Mouse (Mus musculus) midbrain, embryonic 16.5 days (tissue): ENCODE measurements around the gene Atp7b. TPM values are rescaled to one million over a fixed set of nuclear protein-coding genes. Genes with fewer than 3 reads are reported as not detected.

Experiments
- ATAC-seq: fragments of 200-750 bp; cut with Nextera tagmentation; 2 replicates; pipeline ENCODE4 v1.8.0; 2017; ENCODE audit warnings: moderate TSS enrichment
- H3K27ac ChIP-seq: fragments of 300-500 bp; sonication (generic); 2 replicates; pipeline ENCODE4 v1.5.1; 2014; ENCODE audit warnings: mild to moderate bottlenecking, low read length, mixed read lengths
- H3K27me3 ChIP-seq: fragments of 300-500 bp; sonication (generic); 2 replicates; pipeline ENCODE4 v1.6.1; 2014; ENCODE audit warnings: low read depth, low read length, mixed read lengths; ENCODE audit not compliant: control insufficient read depth, insufficient read depth
- H3K36me3 ChIP-seq: fragments of 300-500 bp; sonication (generic); 2 replicates; pipeline ENCODE4 v1.6.1; 2014; ENCODE audit warnings: mild to moderate bottlenecking, low read length, moderate library complexity, mixed read lengths; ENCODE audit not compliant: control insufficient read depth, insufficient read depth
- H3K4me1 ChIP-seq: fragments of 300-500 bp; sonication (generic); 2 replicates; pipeline ENCODE4 v1.6.1; 2014; ENCODE audit warnings: mild to moderate bottlenecking, low read length, mixed read lengths; ENCODE audit not compliant: control insufficient read depth, insufficient read depth
- H3K4me2 ChIP-seq: fragments of 300-500 bp; sonication (generic); 2 replicates; pipeline ENCODE4 v1.6.1; 2014; ENCODE audit warnings: mild to moderate bottlenecking, low read length, mixed read lengths
- H3K4me3 ChIP-seq: fragments of 300-500 bp; sonication (generic); 2 replicates; pipeline ENCODE4 v1.5.1; 2014; ENCODE audit warnings: low read depth, mild to moderate bottlenecking, low read length, moderate library complexity, mixed read lengths
- H3K9ac ChIP-seq: fragments of 300-500 bp; sonication (generic); 2 replicates; pipeline ENCODE4 v1.6.1; 2014; ENCODE audit warnings: low read depth, low read length, mixed read lengths
- H3K9me3 ChIP-seq: fragments of 300-500 bp; sonication (generic); replicated peaks from 2 replicates; pipeline ENCODE4 v1.6.1; 2014; ENCODE audit warnings: mild to moderate bottlenecking, low read length, mixed read lengths; ENCODE audit not compliant: control insufficient read depth, poor library complexity, severe bottlenecking
- WGBS: fragments of 180-500 bp; shearing (Covaris S2); extraction: QIAGEN DNeasy Blood & Tissue Kit; methylation state at CpG from one replicate; pipeline ENCODE4 v1.1.7; 2014; 5-methylcytosine and 5-hydroxymethylcytosine counted together
- polyA plus RNA-seq: library from polyadenylated mRNA; unstranded; fragments of >200 nt; fragmentation: Nextera tagmentation; extraction: Ambion mirVana; gene quantifications from 2 replicates; pipeline ENCODE4 v1.2.1, GENCODE M21; 2015

Atp7b gene
- polyA plus RNA-seq, 1 experiment from 2014 or later: 1.5 TPM

GRCm38 (mm10) chr8:22058368-22058767 lies 1.7 kb downstream of the Atp7b start:
- no peak overlapping the region for H3K4me3 ChIP-seq
- no peak for ATAC-seq
- H3K27me3 ChIP-seq: 0 out of 2 replicates have a peak, but pooled peaks cover 2% of the 10 kb centered on the region
- H3K36me3 ChIP-seq: no peaks in the 10 kb centered on the region
- H3K4me1 ChIP-seq: peaks cover 7% of the 10 kb centered on the region
- no peak overlapping the region for H3K27ac ChIP-seq
- H3K9ac ChIP-seq: no peak overlapping the region
- H3K4me2 ChIP-seq: no peak overlapping the region
- no peaks in the 10 kb centered on the region for H3K9me3 ChIP-seq
- WGBS: 83% methylated on average over 9 of the region's 9 CpGs

DNA sequence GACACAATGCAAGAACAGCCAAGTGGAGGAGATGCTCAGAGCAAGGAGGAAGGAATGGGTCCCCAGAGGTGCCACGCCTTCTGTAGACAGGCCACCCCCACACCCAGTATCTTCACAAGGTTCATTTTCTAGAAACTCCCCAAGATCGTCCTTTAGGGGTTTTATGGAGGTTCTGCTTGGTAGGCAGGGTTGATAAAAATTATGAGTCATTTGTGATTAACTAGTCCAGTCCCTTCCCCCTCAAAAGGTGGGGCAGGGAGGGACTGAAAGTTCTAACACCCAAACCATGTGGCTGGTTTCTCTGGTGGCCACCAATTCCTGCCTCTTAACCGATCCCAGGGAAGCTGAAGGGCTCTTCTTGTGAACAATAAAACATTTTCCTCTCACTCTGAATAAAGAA lies 3.3 kb downstream of the Atp7b start:
- Histone ChIP-seq H3K27me3 (0 out of 2 replicates have a peak, but pooled peaks cover 2% of the 10 kb centered on the region), H3K9me3 (no peaks in the 10 kb centered on the region), H3K27ac (no peak overlapping the region), H3K9ac (no peak overlapping the region), H3K4me3 (no peak overlapping the region), H3K4me1 (peaks cover 7% of the 10 kb centered on the region), H3K36me3 (no peaks in the 10 kb centered on the region), H3K4me2 (no peak overlapping the region)
- no peak for ATAC-seq
- 78% methylated on average over 3 of the region's 3 CpGs for WGBS

DNA sequence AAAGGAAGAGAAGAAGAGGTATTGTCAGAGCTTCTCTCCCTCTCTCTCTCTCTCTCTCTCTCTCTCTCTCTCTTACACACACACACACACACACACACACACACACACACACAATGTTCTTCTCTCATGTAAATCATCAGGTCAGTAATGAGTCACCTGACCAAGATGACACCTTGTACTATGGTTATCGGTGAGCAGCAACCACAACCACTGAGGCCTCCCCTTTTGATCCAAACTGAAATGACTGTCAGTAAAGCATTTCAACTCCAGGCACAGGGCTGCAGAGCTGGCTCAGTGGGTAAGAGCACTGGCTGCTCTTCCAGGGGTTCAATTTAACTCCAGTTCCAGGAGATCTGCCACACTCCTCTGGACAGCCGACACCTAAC lies 4.6 kb downstream of the Atp7b start:
- WGBS: 94% methylated on average over 2 of the region's 2 CpGs
- 0 out of 2 replicates have a peak, but pooled peaks cover 2% of the 10 kb centered on the region for H3K27me3 ChIP-seq
- no peak for ATAC-seq
- H3K36me3 ChIP-seq: no peaks in the 10 kb centered on the region
- H3K4me2 ChIP-seq: no peak overlapping the region
- no peaks in the 10 kb centered on the region for H3K9me3 ChIP-seq
- H3K9ac ChIP-seq: no peak overlapping the region
- no peak overlapping the region for H3K27ac ChIP-seq
- no peak overlapping the region for H3K4me3 ChIP-seq
- H3K4me1 ChIP-seq: peaks cover 3% of the 10 kb centered on the region; the same call in 1 of the 2 replicates

- no peaks in the 10 kb centered on the region for H3K9me3 ChIP-seq
- 93% methylated on average over 12 of the region's 12 CpGs for WGBS
- no peak overlapping the region for H3K27ac ChIP-seq
- H3K27me3 ChIP-seq: 0 out of 2 replicates have a peak, but pooled peaks cover 2% of the 10 kb centered on the region
- H3K4me3 ChIP-seq: no peak overlapping the region
- no peak overlapping the region for H3K9ac ChIP-seq
- H3K4me2 ChIP-seq: no peak overlapping the region
- ATAC-seq: no peak
- H3K36me3 ChIP-seq: no peaks in the 10 kb centered on the region
- H3K4me1 ChIP-seq: peaks cover 3% of the 10 kb centered on the region; the same call in 1 of the 2 replicates
Measured at GRCm38 (mm10) chr8:22054674-22055491, 5.2 kb downstream of the Atp7b start.

GRCm38 (mm10) chr8:22047699-22048464 lies 12.2 kb downstream of the Atp7b start:
- Histone ChIP-seq H3K36me3 (no peaks in the 10 kb centered on the region), H3K4me1 (no peaks in the 10 kb centered on the region), H3K4me2 (no peak overlapping the region), H3K27ac (no peak overlapping the region), H3K9ac (no peak overlapping the region), H3K4me3 (no peak overlapping the region), H3K9me3 (no peaks in the 10 kb centered on the region), H3K27me3 (no peaks in the 10 kb centered on the region)
- 71% methylated on average over 2 of the region's 2 CpGs for WGBS
- peak; percentile 42; the same call in 1 of the 2 replicates for ATAC-seq

DNA sequence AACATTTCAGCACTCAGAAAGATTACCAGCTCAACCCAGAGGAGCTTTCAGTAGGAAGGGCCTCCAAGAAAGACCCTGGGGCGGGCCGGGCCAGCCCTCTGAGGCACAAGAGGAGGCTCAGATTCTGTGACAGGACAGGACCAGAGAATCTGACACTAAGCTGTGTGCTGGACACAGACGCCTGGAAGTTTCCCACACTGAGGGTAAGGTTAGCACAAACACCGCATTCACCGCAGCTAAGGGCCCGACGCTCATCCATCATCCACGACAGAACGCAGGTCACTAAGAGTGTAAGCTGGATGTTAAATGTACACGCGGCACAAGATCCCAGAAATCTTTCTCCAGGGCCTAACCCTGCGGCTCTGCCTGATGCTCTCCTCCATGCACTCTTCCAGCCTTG lies 16.4 kb downstream of the Atp7b start:
- Histone ChIP-seq H3K27me3 (no peaks in the 10 kb centered on the region), H3K9ac (no peak overlapping the region), H3K4me2 (no peak overlapping the region), H3K9me3 (no peaks in the 10 kb centered on the region), H3K36me3 (no peaks in the 10 kb centered on the region), H3K4me3 (no peak overlapping the region), H3K4me1 (no peaks in the 10 kb centered on the region), H3K27ac (no peak overlapping the region)
- no peak for ATAC-seq
- 66% methylated on average over 12 of the region's 12 CpGs for WGBS

DNA sequence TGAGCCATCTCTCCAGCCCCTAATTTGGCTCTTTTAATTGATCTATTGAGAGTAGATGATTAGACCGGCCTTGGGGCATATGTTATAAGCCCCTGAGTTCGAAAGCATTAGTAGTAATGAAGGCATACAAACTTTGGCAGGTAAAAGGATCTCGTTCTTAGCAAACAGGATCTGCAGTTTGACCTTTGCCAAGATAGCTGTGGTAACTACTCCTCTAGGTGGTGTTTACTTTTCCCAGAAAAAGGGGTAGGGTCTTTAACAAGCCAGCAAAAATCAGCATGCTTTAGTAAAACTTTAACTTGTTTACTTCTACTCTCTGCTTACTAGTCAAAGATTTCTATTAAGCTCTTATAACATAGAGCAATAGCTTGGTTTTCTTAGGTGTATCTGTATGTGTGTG lies 17.6 kb downstream of the Atp7b start:
- H3K9me3 ChIP-seq: no peaks in the 10 kb centered on the region
- no peaks in the 10 kb centered on the region for H3K36me3 ChIP-seq
- no peak overlapping the region for H3K27ac ChIP-seq
- H3K4me1 ChIP-seq: no peaks in the 10 kb centered on the region
- no peak overlapping the region for H3K9ac ChIP-seq
- H3K4me2 ChIP-seq: no peak overlapping the region
- H3K27me3 ChIP-seq: no peaks in the 10 kb centered on the region
- ATAC-seq: no peak
- H3K4me3 ChIP-seq: no peak overlapping the region
- WGBS: 85% methylated on average over 3 of the region's 3 CpGs

GRCm38 (mm10) chr8:22040153-22040509 lies 20.0 kb downstream of the Atp7b start:
- 30% methylated on average over 6 of the region's 6 CpGs for WGBS
- Histone ChIP-seq H3K4me1 (no peaks in the 10 kb centered on the region), H3K36me3 (no peaks in the 10 kb centered on the region), H3K4me3 (no peak overlapping the region), H3K4me2 (no peak overlapping the region), H3K27me3 (no peaks in the 10 kb centered on the region), H3K27ac (no peak overlapping the region), H3K9me3 (no peaks in the 10 kb centered on the region), H3K9ac (no peak overlapping the region)
- peak; percentile 54 for ATAC-seq
